Mouse (Mus musculus) left cerebral cortex, postnatal 25 days (tissue): Measurements from ENCODE around the gene Gm29423. TPM values are rescaled to one million over a fixed set of nuclear protein-coding genes. Genes with fewer than 3 reads are reported as not detected.
"Not testable (repeated sequence)": the region's sequence is repeated elsewhere in the genome, so short reads cannot be mapped to it uniquely, and the experiment has no call there.

ENCODE experiments used
- DNase-seq, 2 experiments: peaks; one replicate each; pipeline ENCODE4 v3.0.0; 2022; ENCODE audit warnings: low spot score in 2 of 2, mixed read lengths in 1 of 2
- intact Hi-C: fragments of 180-260 bp; cut with DNase I; formaldehyde crosslinking; loops from one replicate; pipeline ENCODE4 v1.15.1; 2025
- total RNA-seq, 2 experiments: library from RNA; stranded (reverse); gene quantifications; 2 replicates each; pipeline ENCODE4 v1.2.3; 2021

Gene Gm29423
- total RNA-seq, result not detected

- intact Hi-C loops, DNase-seq: not testable (repeated sequence)
Measured at GRCm38 (mm10) chrY:70303187-70303586, at the start of gene Gm29423, which contains the start of gene Gm29644. Gm29423 (minus strand) TSS chrY:70303287. Gm29644 (minus strand) TSS chrY:70303343.

- intact Hi-C loops, DNase-seq: not testable (repeated sequence)
Measured at GRCm38 (mm10) chrY:70273542-70273941, 29.5 kb downstream of the Gm29423 start, which contains the start of gene Gm21118. Gm21118 (minus strand) TSS chrY:70273642.

Other genes with a start within 250 kb of the Gm29423 start
- not detected for gene Gm21118, start 29.6 kb downstream of the Gm29423 start, total RNA-seq
- not detected for gene Gm29644, start 56 bp upstream of the Gm29423 start, total RNA-seq
- gene Gm20888, start 138.6 kb upstream of the Gm29423 start, total RNA-seq, result not detected